Mouse (Mus musculus) cerebellum, postnatal 14 days (tissue): ENCODE data around the gene Fkbp14.

Source experiments
- DNase-seq, 2 experiments: peaks; one replicate each; pipeline ENCODE4 v3.0.0; 2021; ENCODE audit warnings: mixed read lengths in 2 of 2

Fkbp14 gene

GRCm38 (mm10) chr6:54597208-54597607, at the start of gene Fkbp14:
Gene Fkbp14 (minus strand): TSS chr6:54597308.
- no peak for DNase-seq

- no peak for DNase-seq
Measured at GRCm38 (mm10) chr6:54643181-54643580, 46.1 kb upstream of the Fkbp14 start.

GRCm38 (mm10) chr6:54641953-54642352, 44.8 kb upstream of the Fkbp14 start:
- DNase-seq = no peak

GRCm38 (mm10) chr6:54639877-54640276, 42.8 kb upstream of the Fkbp14 start:
- DNase-seq = no peak

GRCm38 (mm10) chr6:54631462-54631861, 34.4 kb upstream of the Fkbp14 start:
- peak; percentile 36 to 45 for DNase-seq

- DNase-seq = peak; percentile 39 to 44
Measured at GRCm38 (mm10) chr6:54629734-54630133, 32.6 kb upstream of the Fkbp14 start.

- no peak for DNase-seq
Measured at GRCm38 (mm10) chr6:54628381-54628780, 31.3 kb upstream of the Fkbp14 start.

GRCm38 (mm10) chr6:54620357-54620756, 23.2 kb upstream of the Fkbp14 start:
- DNase-seq = no peak

GRCm38 (mm10) chr6:54619530-54619929, 22.4 kb upstream of the Fkbp14 start:
- DNase-seq = no peak

GRCm38 (mm10) chr6:54617363-54617762, 20.3 kb upstream of the Fkbp14 start:
- no peak for DNase-seq

GRCm38 (mm10) chr6:54606241-54606640, 9.1 kb upstream of the Fkbp14 start:
- no peak for DNase-seq

GRCm38 (mm10) chr6:54604001-54604715, 7.0 kb upstream of the Fkbp14 start:
- no peak for DNase-seq

GRCm38 (mm10) chr6:54602891-54603290, 5.8 kb upstream of the Fkbp14 start:
- no peak for DNase-seq

- no peak for DNase-seq
Measured at GRCm38 (mm10) chr6:54600681-54601347, 3.7 kb upstream of the Fkbp14 start.

- DNase-seq = no peak
Measured at GRCm38 (mm10) chr6:54597711-54598110, 603 bp upstream of the Fkbp14 start.

- DNase-seq = no peak
Measured at GRCm38 (mm10) chr6:54595330-54595878, 1.7 kb downstream of the Fkbp14 start.

GRCm38 (mm10) chr6:54594469-54595329, 2.4 kb downstream of the Fkbp14 start, which contains the start of gene Plekha8:
Gene Plekha8 (plus strand): TSS chr6:54595111.
- DNase-seq = peak; percentile 92 to 96

- DNase-seq = no peak
Measured at GRCm38 (mm10) chr6:54593766-54594468, 3.2 kb downstream of the Fkbp14 start.

GRCm38 (mm10) chr6:54592938-54593535, 4.1 kb downstream of the Fkbp14 start:
- DNase-seq = peak; percentile 94 to 95

- DNase-seq = no peak
Measured at GRCm38 (mm10) chr6:54591778-54592177, 5.3 kb downstream of the Fkbp14 start.

GRCm38 (mm10) chr6:54590691-54591090, 6.4 kb downstream of the Fkbp14 start:
- no peak for DNase-seq

- DNase-seq = no peak
Measured at GRCm38 (mm10) chr6:54588212-54588611, 8.9 kb downstream of the Fkbp14 start.
